In the genomic region with DNA sequence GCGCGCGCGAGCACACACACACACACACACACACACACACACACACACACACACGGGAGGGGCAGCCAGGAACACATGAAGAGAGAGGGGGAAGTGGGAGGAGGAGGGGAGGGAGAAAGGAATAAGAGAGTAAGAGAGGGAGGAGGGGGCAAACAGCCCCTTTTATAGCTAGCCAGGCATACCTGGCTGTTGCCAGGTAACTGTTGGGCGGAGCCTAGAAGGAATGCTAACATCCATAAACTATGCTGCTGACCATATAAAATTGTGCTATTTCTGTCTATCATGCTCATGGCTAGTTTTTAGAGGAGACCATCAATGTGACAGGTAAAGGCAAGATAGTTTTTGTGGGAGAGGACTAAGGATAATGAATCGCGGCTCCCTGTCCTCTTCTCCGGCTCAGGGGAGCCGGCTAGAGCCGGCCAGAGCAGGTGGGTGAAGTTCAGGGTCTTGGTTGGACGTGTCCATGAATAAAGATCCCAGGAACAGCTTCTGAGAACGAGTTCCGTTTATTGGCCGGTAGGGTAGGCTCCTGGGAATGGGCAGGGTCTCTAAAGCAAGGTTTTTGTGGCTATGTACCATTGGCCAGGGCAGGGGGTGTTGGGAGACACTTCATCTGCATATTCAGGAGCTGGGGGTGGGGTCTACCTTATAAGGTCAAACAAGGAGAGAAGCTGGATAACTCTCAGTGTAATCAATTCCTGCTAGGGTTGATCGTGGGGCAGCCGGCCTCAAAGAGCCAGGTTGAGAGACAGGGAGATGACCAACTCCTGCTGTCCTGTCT, we compare ENCODE assay signal across 10 mouse cellular contexts. TPM values are rescaled to one million over a fixed set of nuclear protein-coding genes. Genes with fewer than 3 reads are reported as not detected.
DNase-seq lines count a peak whose midpoint lies in the region; ATAC-seq lines count a peak whose summit lies in the region.
"Had no signal": no experiment of that assay in that cellular context is flagged by ENCODE, and none has a peak within 500 bp of the region (broad histone marks: within the 10 kb centered on the region; RNA-seq: fewer than 3 reads in every experiment).

No protein-coding gene starts in this region.

- H3K9ac ChIP-seq in heart, embryonic 16.5 days (ENCODE audit: low read length): peak overlapping the region; percentile 49
- no peak overlapping the region for H3K9ac ChIP-seq in intestine, embryonic 14.5 days (ENCODE audit: low read length)
- no peak overlapping the region for H3K9ac ChIP-seq in midbrain, embryonic 11.5 days (ENCODE audit: low read length)

- H3K4me2 ChIP-seq in heart, embryonic 16.5 days (ENCODE audit: low read depth, low read length): peak overlapping the region; percentile 62
- H3K4me2 ChIP-seq in intestine, embryonic 14.5 days (ENCODE audit: low read length): peak overlapping the region; percentile 46
- H3K4me2 ChIP-seq in midbrain, embryonic 11.5 days: peak overlapping the region; percentile 31

- no peaks in the 10 kb centered on the region for H3K27me3 ChIP-seq in heart, embryonic 16.5 days (ENCODE audit: control insufficient read depth, insufficient read depth, low read length)
- H3K27me3 ChIP-seq in intestine, embryonic 14.5 days (replicated peaks; ENCODE audit: control insufficient read depth, insufficient read depth, low read length): no peaks in the 10 kb centered on the region
- no peaks in the 10 kb centered on the region for H3K27me3 ChIP-seq in midbrain, embryonic 11.5 days (ENCODE audit: control insufficient read depth, insufficient read depth, low read length)

- H3K36me3 ChIP-seq in heart, embryonic 16.5 days (ENCODE audit: control insufficient read depth, insufficient read depth): no peaks in the 10 kb centered on the region
- no peaks in the 10 kb centered on the region for H3K36me3 ChIP-seq in intestine, embryonic 14.5 days (ENCODE audit: control insufficient read depth, insufficient read depth, low read length)
- H3K36me3 ChIP-seq in midbrain, embryonic 11.5 days (ENCODE audit: control insufficient read depth, insufficient read depth, low read length): no peaks in the 10 kb centered on the region

- intact Hi-C loops in gastrocnemius, postnatal 14 days (cut with DNase I; ENCODE audit: low total_unique reads): no loop called here

- ATAC-seq in heart, embryonic 16.5 days (replicated peaks; ENCODE audit: extremely low read depth, insufficient read depth, low FRiP score): no peak
- peak; percentile 78 for ATAC-seq in intestine, embryonic 14.5 days (replicated peaks; ENCODE audit: low FRiP score, low TSS enrichment, low read depth)
- ATAC-seq in midbrain, embryonic 11.5 days (ENCODE audit: low FRiP score): peak; percentile 42; the same call in 1 of the 2 replicates

- DNase-seq in heart, adult 9 months (ENCODE audit: low spot score in 2 of 2): no peak
- DNase-seq in embryo, embryonic 10.5 days (ENCODE audit: low spot score): peak; percentile 79
- peak; percentile 65 for DNase-seq in intestine, embryonic 14.5 days (ENCODE audit: low spot score)
- DNase-seq in midbrain, embryonic 11.5 days (ENCODE audit: low spot score, missing footprints): no peak
- DNase-seq in adrenal gland, adult 18-20 months (ENCODE audit: low spot score in 2 of 2): no peak
- no peak for DNase-seq in gastrocnemius, postnatal 14 days
- no peak for DNase-seq in natural killer cell, adult 2 months (ENCODE audit: low spot score in 2 of 2)
- DNase-seq: gastrocnemius, postnatal 25 days; thymus, postnatal 36 days had no signal

- no peak overlapping the region for H3K27ac ChIP-seq in heart, embryonic 16.5 days (ENCODE audit: low read length)
- H3K27ac ChIP-seq in intestine, embryonic 14.5 days (ENCODE audit: low read depth): no peak overlapping the region
- no peak overlapping the region for H3K27ac ChIP-seq in midbrain, embryonic 11.5 days (ENCODE audit: low read depth, low read length)

- H3K4me3 ChIP-seq in heart, embryonic 16.5 days (ENCODE audit: low read length): peak overlapping the region; percentile 32
- peak overlapping the region; percentile 10; the same call in 1 of the 2 replicates for H3K4me3 ChIP-seq in intestine, embryonic 14.5 days (ENCODE audit: low read depth, low read length)
- no peak overlapping the region; the same call in 1 of the 2 replicates for H3K4me3 ChIP-seq in midbrain, embryonic 11.5 days (ENCODE audit: low read depth, low read length)

- H3K9me3 ChIP-seq in heart, embryonic 16.5 days (replicated peaks; ENCODE audit: control insufficient read depth, low read length): no peaks in the 10 kb centered on the region
- no peaks in the 10 kb centered on the region for H3K9me3 ChIP-seq in intestine, embryonic 14.5 days (ENCODE audit: control insufficient read depth, low read length)
- H3K9me3 ChIP-seq in midbrain, embryonic 11.5 days (ENCODE audit: control insufficient read depth, low read length): no peaks in the 10 kb centered on the region

- H3K4me1 ChIP-seq in heart, embryonic 16.5 days (ENCODE audit: control insufficient read depth, insufficient read depth, low read length): peaks cover 7% of the 10 kb centered on the region
- H3K4me1 ChIP-seq in intestine, embryonic 14.5 days (replicated peaks; ENCODE audit: control insufficient read depth, insufficient read depth, low read length): peaks cover 2% of the 10 kb centered on the region; the same call in 1 of the 2 replicates
- peaks cover 8% of the 10 kb centered on the region for H3K4me1 ChIP-seq in midbrain, embryonic 11.5 days (ENCODE audit: control insufficient read depth, insufficient read depth, low read length)

- 22% methylated on average over 17 of the region's 17 CpGs for whole genome bisulfite sequencing in heart, embryonic 16.5 days
- WGBS in intestine, embryonic 14.5 days: 20% methylated on average over 17 of the region's 17 CpGs
- 27% methylated on average over 17 of the region's 17 CpGs for WGBS in midbrain, embryonic 11.5 days

RNA-seq across cellular contexts. Expression of gene Trub1, which starts 34.7 kb away (rescaled TPM):
- 10.2 and 10.7 TPM in 2 replicates for polyA plus RNA-seq in heart, embryonic 16.5 days (2015; fragmentation: Nextera tagmentation; extraction: Ambion mirVana)
- 27.6 and 28.7 TPM in 2 replicates for polyA plus RNA-seq in intestine, embryonic 14.5 days (2014; fragmentation: Nextera tagmentation; extraction: Ambion mirVana)
- 16.0 and 16.4 TPM in 2 replicates for polyA plus RNA-seq in midbrain, embryonic 11.5 days (2014; fragmentation: Nextera tagmentation; extraction: Ambion mirVana)
- 10 to 100 TPM; 10.1 to 16.8 TPM for total RNA-seq in adrenal gland, adult 18-20 months (2021)
- 10 to 100 TPM in 1 of 2 experiments, 1 to 10 TPM in 1; 9.3 to 11.0 TPM for total RNA-seq in gastrocnemius, postnatal 14 days (2021)

RNA-seq across cellular contexts. Expression of gene Fam160b1, which starts 57.5 kb away (rescaled TPM):
- 10.0 and 10.8 TPM in 2 replicates for polyA plus RNA-seq in heart, embryonic 16.5 days (2015; fragmentation: Nextera tagmentation; extraction: Ambion mirVana)
- polyA plus RNA-seq in intestine, embryonic 14.5 days (2014; fragmentation: Nextera tagmentation; extraction: Ambion mirVana): 16.4 and 18.2 TPM in 2 replicates
- polyA plus RNA-seq in midbrain, embryonic 11.5 days (2014; fragmentation: Nextera tagmentation; extraction: Ambion mirVana): 14.1 and 16.5 TPM in 2 replicates
- 10 to 100 TPM; 17.1 to 20.3 TPM for total RNA-seq in adrenal gland, adult 18-20 months (2021)
- 1 to 10 TPM; 8.1 to 8.6 TPM for total RNA-seq in gastrocnemius, postnatal 14 days (2021)

Comparison
In these comparisons a context has a peak if more than half of its experiments do, and no peak if none do; other contexts are left out.
1. DNase-seq: peak in embryo, embryonic 10.5 days (single experiment) and intestine, embryonic 14.5 days (single experiment); none in heart, adult 9 months (0 of 2), midbrain, embryonic 11.5 days (single experiment), adrenal gland, adult 18-20 months (0 of 2), gastrocnemius, postnatal 14 days (single experiment) and natural killer cell, adult 2 months (0 of 2).
2. Peak in every context shown above with its lines, with median percentiles within 50 percentile points of each other: H3K4me2 ChIP-seq.